Mouse (Mus musculus) liver, embryonic 13.5 days (tissue): ENCODE measurements at regions not wholly inside any gene's neighbourhood (a gene's known extent, or its start where the extent isn't known, plus 50 kb on each side); places are given as distances from the start of the nearest gene placed in this dataset.

Experiments
- ATAC-seq: fragments of 200-750 bp; cut with Nextera tagmentation; 2 replicates; pipeline ENCODE4 v1.8.0; 2017; ENCODE audit warnings: low read depth, mild to moderate bottlenecking, moderate number of reproducible peaks, moderate library complexity
- DNase-seq: peaks from one replicate; pipeline ENCODE4 v3.0.0; 2022
- H3K27ac ChIP-seq: fragments of 300-500 bp; sonication (generic); 2 replicates; pipeline ENCODE4 v1.5.1; 2015; ENCODE audit warnings: moderate library complexity, mild to moderate bottlenecking, inconsistent platforms
- H3K27me3 ChIP-seq: fragments of 300-500 bp; sonication (generic); 2 replicates; pipeline ENCODE4 v1.6.1; 2015; ENCODE audit warnings: mild to moderate bottlenecking, inconsistent platforms
- H3K36me3 ChIP-seq: fragments of 300-500 bp; sonication (generic); 2 replicates; pipeline ENCODE4 v1.6.1; 2015; ENCODE audit warnings: mild to moderate bottlenecking, inconsistent platforms
- H3K4me1 ChIP-seq: fragments of 300-500 bp; sonication (generic); replicated peaks from 2 replicates; pipeline ENCODE4 v1.6.1; 2015; ENCODE audit warnings: inconsistent platforms
- H3K4me2 ChIP-seq: fragments of 300-500 bp; sonication (generic); 2 replicates; pipeline ENCODE4 v1.6.1; 2015; ENCODE audit warnings: inconsistent platforms, mild to moderate bottlenecking, moderate library complexity
- H3K4me3 ChIP-seq: fragments of 300-500 bp; sonication (generic); replicated peaks from 2 replicates; pipeline ENCODE4 v1.5.1; 2015; ENCODE audit warnings: mild to moderate bottlenecking, inconsistent platforms
- H3K9ac ChIP-seq: fragments of 300-500 bp; sonication (generic); 2 replicates; pipeline ENCODE4 v1.6.1; 2015; ENCODE audit warnings: mild to moderate bottlenecking, inconsistent platforms
- H3K9me3 ChIP-seq: fragments of 300-500 bp; sonication (generic); replicated peaks from 2 replicates; pipeline ENCODE4 v1.6.1; 2016; ENCODE audit warnings: inconsistent platforms
- WGBS: fragments of 180-500 bp; shearing (Covaris S2); methylation state at CpG from one replicate; pipeline ENCODE4 v1.1.7; 2015; ENCODE audit not compliant: insufficient replicate concordance; 5-methylcytosine and 5-hydroxymethylcytosine counted together

DNA sequence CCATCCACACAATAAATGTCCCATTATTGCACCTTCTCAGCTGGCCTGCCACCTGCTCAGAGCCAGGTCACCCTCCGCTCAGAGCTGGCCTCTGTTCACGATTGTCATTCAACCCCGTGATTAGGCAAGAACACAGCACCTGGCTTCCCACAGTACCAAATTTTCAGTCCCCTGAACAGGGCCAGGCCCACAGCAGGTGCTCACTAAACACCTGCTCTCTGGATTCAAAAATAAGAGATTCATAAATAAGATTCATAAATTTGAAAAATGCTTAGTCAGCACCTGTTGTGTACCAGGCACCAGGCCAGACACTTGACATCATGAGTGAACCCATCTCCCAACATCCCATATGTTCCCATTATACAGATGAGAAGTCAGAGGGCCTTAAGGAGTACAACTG, 272.2 kb downstream of the Matn1 start:
- Histone ChIP-seq H3K4me2 (no peak overlapping the region), H3K9ac (no peak overlapping the region), H3K9me3 (0 out of 2 replicates have a peak, but pooled peaks cover 3% of the 10 kb centered on the region), H3K4me1 (no peaks in the 10 kb centered on the region), H3K4me3 (no peak overlapping the region), H3K27ac (no peak overlapping the region), H3K27me3 (no peaks in the 10 kb centered on the region), H3K36me3 (no peaks in the 10 kb centered on the region)
- 76% methylated on average over 3 of the region's 3 CpGs for WGBS
- no peak for ATAC-seq
- no peak for DNase-seq

DNA sequence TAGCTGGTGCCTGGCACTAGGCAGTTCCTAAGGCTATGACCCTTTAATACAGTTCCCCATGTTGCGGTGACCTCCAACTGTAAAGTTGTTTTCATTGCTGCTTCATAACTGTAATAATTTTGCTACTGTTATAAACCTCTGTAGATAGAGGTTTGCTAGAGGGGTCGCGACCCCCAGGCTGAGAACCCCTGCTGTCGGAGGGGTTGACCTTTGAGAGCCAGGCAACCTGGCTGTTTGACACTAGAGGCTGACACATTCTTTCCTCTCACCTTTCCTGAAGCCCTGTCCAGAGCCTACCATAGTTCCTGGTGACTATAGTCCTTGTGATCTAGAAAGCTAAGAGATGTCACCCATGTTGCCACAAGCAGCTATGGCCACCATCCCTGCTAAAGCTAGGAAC, 272.9 kb downstream of the Matn1 start:
- 0 out of 2 replicates have a peak, but pooled peaks cover 7% of the 10 kb centered on the region for H3K9me3 ChIP-seq
- ATAC-seq: no peak
- H3K4me2 ChIP-seq: no peak overlapping the region
- WGBS: 74% methylated on average over 4 of the region's 4 CpGs
- no peaks in the 10 kb centered on the region for H3K27me3 ChIP-seq
- H3K4me1 ChIP-seq: no peaks in the 10 kb centered on the region
- H3K4me3 ChIP-seq: no peak overlapping the region
- H3K27ac ChIP-seq: no peak overlapping the region
- no peak for DNase-seq
- no peaks in the 10 kb centered on the region for H3K36me3 ChIP-seq
- H3K9ac ChIP-seq: no peak overlapping the region

- Histone ChIP-seq H3K4me1 (no peaks in the 10 kb centered on the region), H3K27ac (no peak overlapping the region), H3K4me3 (no peak overlapping the region), H3K27me3 (no peaks in the 10 kb centered on the region), H3K36me3 (no peaks in the 10 kb centered on the region), H3K9ac (no peak overlapping the region), H3K9me3 (0 out of 2 replicates have a peak, but pooled peaks cover 7% of the 10 kb centered on the region), H3K4me2 (no peak overlapping the region)
- ATAC-seq (no peak), DNase-seq (no peak)
- WGBS: 27% methylated on average over 7 of the region's 7 CpGs
Observed at GRCm38 (mm10) chr4:131217571-131218155, 273.5 kb downstream of the Matn1 start.

GRCm38 (mm10) chr4:131220966-131221365, 276.8 kb downstream of the Matn1 start:
- Histone ChIP-seq H3K9ac (no peak overlapping the region), H3K9me3 (0 out of 2 replicates have a peak, but pooled peaks cover 10% of the 10 kb centered on the region), H3K27me3 (no peaks in the 10 kb centered on the region), H3K4me2 (no peak overlapping the region), H3K36me3 (no peaks in the 10 kb centered on the region), H3K27ac (no peak overlapping the region), H3K4me1 (no peaks in the 10 kb centered on the region), H3K4me3 (no peak overlapping the region)
- ATAC-seq (no peak), DNase-seq (no peak)
- 72% methylated on average over 10 of the region's 10 CpGs for WGBS

DNA sequence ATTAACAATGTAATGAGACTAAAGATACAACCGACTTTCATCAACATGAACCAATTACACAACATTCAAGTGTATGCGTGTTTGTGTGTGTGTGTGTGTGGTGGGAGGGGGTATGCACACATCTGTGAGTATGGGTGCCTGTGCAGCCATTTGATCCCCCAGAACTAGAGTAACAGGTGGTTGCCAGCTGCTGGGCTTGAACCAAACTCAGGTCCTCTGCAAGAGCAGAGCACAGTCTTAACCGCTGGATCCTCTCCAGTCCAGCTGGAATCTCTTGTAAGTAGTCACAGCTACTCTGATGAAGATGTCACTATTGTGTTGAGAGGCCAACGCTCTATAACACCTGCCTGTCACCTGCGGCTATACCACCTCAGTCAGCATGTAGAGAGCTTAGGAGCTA, 286.2 kb downstream of the Matn1 start:
- no peaks in the 10 kb centered on the region for H3K4me1 ChIP-seq
- H3K27ac ChIP-seq: no peak overlapping the region
- no peak for ATAC-seq
- no peak overlapping the region for H3K9ac ChIP-seq
- WGBS: 74% methylated on average over 5 of the region's 5 CpGs
- no peak overlapping the region for H3K4me2 ChIP-seq
- H3K36me3 ChIP-seq: no peaks in the 10 kb centered on the region
- H3K9me3 ChIP-seq: no peaks in the 10 kb centered on the region
- DNase-seq: no peak
- no peak overlapping the region for H3K4me3 ChIP-seq
- H3K27me3 ChIP-seq: no peaks in the 10 kb centered on the region

GRCm38 (mm10) chr4:131236611-131237031, 292.4 kb downstream of the Matn1 start:
- Histone ChIP-seq H3K27ac (no peak overlapping the region), H3K9ac (no peak overlapping the region), H3K4me3 (no peak overlapping the region), H3K27me3 (no peaks in the 10 kb centered on the region), H3K4me2 (no peak overlapping the region), H3K36me3 (no peaks in the 10 kb centered on the region), H3K4me1 (no peaks in the 10 kb centered on the region), H3K9me3 (no peaks in the 10 kb centered on the region)
- DNase-seq: no peak
- no peak for ATAC-seq
- WGBS: 38% methylated on average over 4 of the region's 4 CpGs

DNA sequence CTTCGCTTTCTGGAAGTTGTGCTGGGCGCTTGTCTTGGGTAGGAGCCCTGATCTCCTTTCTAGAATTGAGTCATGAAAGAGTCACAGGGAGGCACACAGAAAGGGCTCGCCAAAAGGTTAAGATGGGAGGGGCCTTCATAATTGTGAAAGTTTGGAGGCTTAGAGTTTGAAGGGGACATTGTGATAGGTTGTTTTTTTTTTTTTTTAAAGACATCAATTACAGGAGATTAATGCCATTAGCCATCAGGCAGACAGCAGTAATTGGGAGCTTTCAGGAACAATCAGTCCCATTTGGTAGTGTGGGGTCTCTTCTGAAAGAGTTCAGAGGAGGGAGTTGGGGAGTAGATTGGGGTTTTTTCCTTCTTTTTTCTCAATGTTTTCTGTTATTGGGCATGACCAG, 294.4 kb downstream of the Matn1 start:
- H3K9ac ChIP-seq: no peak overlapping the region
- no peaks in the 10 kb centered on the region for H3K4me1 ChIP-seq
- ATAC-seq (no peak), DNase-seq (no peak)
- H3K27me3 ChIP-seq: no peaks in the 10 kb centered on the region
- 56% methylated on average over 3 of the region's 3 CpGs for WGBS
- no peak overlapping the region for H3K27ac ChIP-seq
- no peak overlapping the region for H3K4me3 ChIP-seq
- H3K9me3 ChIP-seq: no peaks in the 10 kb centered on the region
- no peaks in the 10 kb centered on the region for H3K36me3 ChIP-seq
- H3K4me2 ChIP-seq: no peak overlapping the region

DNA sequence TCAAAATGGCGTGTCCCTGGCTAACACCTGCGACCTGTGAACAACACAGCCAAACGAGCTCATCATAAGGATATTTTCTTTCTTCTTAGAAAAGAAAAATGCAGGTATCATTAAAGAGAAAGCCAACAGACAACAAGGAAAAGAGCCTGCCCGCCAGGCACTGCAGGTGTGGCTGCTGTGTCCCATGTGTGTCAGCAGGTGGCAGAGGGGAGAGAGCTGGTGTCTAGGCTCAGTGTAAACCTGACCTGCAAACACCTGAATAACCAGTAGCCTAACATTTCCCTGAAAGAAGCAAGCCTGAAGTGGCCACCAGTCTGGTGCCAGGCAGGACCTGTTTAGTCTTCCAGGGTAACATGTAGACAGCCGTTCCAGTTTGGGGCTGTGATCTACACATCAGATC, 294.9 kb downstream of the Matn1 start:
- no peaks in the 10 kb centered on the region for H3K4me1 ChIP-seq
- no peak overlapping the region for H3K27ac ChIP-seq
- H3K4me2 ChIP-seq: no peak overlapping the region
- WGBS: 55% methylated on average over 5 of the region's 5 CpGs
- no peaks in the 10 kb centered on the region for H3K9me3 ChIP-seq
- H3K9ac ChIP-seq: no peak overlapping the region
- DNase-seq (no peak), ATAC-seq (no peak)
- H3K27me3 ChIP-seq: no peaks in the 10 kb centered on the region
- H3K36me3 ChIP-seq: no peaks in the 10 kb centered on the region
- H3K4me3 ChIP-seq: no peak overlapping the region

GRCm38 (mm10) chr4:131240457-131240856, 296.3 kb downstream of the Matn1 start:
- 72% methylated on average over 4 of the region's 4 CpGs for WGBS
- no peaks in the 10 kb centered on the region for H3K27me3 ChIP-seq
- DNase-seq (no peak), ATAC-seq (no peak)
- H3K4me3 ChIP-seq: no peak overlapping the region
- no peaks in the 10 kb centered on the region for H3K36me3 ChIP-seq
- H3K9ac ChIP-seq: no peak overlapping the region
- H3K4me1 ChIP-seq: no peaks in the 10 kb centered on the region
- no peaks in the 10 kb centered on the region for H3K9me3 ChIP-seq
- no peak overlapping the region for H3K4me2 ChIP-seq
- H3K27ac ChIP-seq: no peak overlapping the region

DNA sequence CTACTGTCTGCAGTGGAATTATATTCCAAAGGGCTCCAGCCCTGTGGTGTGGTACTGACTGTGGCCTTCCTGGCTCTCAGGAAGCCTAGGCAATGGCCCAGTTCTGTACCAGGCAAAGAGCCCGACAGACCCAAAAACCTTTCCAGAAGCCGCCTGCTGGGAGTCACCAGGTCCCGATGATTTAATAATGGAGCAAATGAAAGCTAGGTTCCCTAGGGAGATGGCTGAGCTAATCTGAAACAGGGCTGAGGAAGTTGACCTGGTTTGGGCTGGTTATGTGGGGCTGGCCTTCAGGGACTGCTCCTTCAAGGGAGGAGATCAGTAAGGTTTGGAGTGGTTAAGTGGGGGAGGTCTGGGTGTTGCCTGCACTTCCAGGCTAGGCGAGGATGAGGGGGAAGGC, 298.1 kb downstream of the Matn1 start:
- no peak overlapping the region for H3K27ac ChIP-seq
- H3K9me3 ChIP-seq: no peaks in the 10 kb centered on the region
- H3K27me3 ChIP-seq: no peaks in the 10 kb centered on the region
- H3K4me2 ChIP-seq: no peak overlapping the region
- DNase-seq (no peak), ATAC-seq (no peak)
- WGBS: 65% methylated on average over 4 of the region's 4 CpGs
- no peak overlapping the region for H3K9ac ChIP-seq
- H3K36me3 ChIP-seq: no peaks in the 10 kb centered on the region
- no peak overlapping the region for H3K4me3 ChIP-seq
- no peaks in the 10 kb centered on the region for H3K4me1 ChIP-seq

DNA sequence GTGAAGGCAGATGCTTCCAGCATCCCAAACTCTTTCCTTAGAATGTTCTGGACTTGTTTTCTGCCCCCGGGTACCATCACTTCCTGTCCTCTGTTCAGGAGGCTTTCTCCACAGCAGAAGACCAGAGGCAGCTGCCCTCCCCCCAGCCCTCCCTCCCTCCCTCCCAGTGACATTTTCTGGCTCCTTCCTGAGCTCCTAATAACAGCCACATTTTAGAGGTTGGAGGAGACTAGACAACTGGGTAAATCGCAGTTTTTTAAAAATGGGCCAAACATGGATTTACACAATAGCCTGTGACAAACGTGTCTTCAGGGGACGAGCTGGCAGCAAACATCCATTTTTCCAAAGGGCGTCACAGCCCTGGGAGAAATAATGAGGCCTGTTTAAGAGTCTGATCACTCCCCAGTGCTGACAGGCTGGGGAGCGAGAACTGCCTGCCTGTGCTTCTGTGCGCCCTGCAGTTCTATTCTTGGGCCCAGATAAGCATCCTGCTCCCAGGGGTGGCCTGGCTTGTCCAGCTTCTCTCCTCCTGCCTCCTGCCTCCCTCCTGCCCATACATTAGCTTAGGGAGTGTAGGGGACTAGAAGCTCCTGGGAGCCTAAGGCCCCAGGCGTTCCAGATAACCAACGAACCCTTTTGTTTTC, 299.7 kb downstream of the Matn1 start:
- H3K4me3 ChIP-seq: no peak overlapping the region
- H3K27me3 ChIP-seq: no peaks in the 10 kb centered on the region
- WGBS: 35% methylated on average over 9 of the region's 9 CpGs
- H3K9ac ChIP-seq: no peak overlapping the region
- no peak overlapping the region for H3K4me2 ChIP-seq
- H3K36me3 ChIP-seq: no peaks in the 10 kb centered on the region
- ATAC-seq (no peak), DNase-seq (no peak)
- no peaks in the 10 kb centered on the region for H3K4me1 ChIP-seq
- H3K27ac ChIP-seq: no peak overlapping the region
- no peaks in the 10 kb centered on the region for H3K9me3 ChIP-seq
